Mouse (Mus musculus) frontal cortex, postnatal 14 days (tissue): ENCODE measurements around the gene Rapgef3.
A peak's percentile ranks its signal among the peaks of the same experiment; 100 is the strongest.

Experiments used
- DNase-seq, 2 experiments: peaks; one replicate each; pipeline ENCODE4 v3.0.0; 2022; ENCODE audit warnings: low spot score in 2 of 2

Gene Rapgef3

DNA sequence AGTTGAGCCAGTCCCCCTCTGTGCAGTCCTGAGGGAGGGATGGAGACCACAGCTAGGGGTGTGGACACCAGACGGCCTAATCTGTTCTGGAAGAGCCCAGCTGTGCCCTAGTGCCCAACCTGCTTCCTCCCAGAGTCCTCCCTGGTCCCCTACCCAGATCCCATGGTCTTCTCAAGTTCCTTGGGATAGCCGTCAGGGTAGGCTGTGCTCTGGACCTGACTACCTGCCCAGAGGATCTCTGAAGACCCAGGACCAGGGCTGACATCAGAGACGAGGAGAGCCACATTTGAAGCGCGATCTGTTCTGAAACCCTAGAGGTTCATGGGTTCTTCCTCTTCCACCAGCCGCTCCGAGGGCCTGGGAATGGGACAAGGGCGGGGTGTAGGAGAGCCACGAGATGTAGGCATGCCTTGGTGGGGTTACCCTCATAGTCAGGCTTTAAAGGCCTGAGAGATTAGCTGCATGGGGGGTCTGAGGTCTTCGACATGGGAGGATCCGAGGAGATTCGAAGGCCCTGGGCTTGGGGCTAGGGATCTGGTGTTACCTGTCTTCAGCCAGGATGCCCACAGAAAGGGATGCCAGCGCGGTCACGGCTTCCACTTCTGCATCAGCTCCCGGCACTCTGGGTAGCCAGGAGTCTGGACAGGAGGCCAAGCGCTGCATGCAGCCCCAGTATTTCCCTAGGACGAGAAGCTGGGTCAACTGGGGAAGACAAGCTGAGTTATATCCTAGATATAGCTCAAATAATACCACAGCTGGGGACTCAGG lies 25.8 kb upstream of the Rapgef3 start:
- DNase-seq, result no peak

DNA sequence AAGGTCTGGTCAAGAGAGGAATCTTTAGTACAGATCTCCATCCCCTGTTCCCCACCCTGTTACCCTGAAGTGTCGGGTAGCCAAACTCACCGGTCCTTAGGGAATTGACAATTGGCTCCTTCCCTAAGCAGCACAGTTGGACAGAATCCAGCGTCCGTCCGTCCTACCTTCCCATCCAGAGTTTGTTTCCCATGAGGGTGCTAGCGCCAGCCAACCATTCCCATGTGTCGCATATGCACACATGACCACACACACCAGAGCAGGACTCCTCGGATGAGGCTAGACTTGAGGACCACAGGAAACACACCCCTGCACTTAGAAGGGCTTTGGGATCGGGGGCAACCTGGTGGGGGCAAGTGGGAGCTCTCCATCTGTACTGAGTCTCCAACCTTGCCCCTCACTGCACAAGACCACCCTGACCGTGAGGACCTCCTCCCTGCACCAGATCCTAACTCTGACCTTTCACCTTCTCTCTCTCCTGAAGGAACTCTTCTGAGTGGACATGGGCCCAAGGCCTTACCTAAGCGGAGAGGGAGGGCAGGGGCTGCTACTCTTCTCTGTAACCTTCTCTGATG lies 23.4 kb upstream of the Rapgef3 start:
- DNase-seq, result no peak

GRCm38 (mm10) chr15:97789761-97790505 lies 22.2 kb upstream of the Rapgef3 start:
- DNase-seq, result peak in 1 of 2 experiments; percentile 43

DNA sequence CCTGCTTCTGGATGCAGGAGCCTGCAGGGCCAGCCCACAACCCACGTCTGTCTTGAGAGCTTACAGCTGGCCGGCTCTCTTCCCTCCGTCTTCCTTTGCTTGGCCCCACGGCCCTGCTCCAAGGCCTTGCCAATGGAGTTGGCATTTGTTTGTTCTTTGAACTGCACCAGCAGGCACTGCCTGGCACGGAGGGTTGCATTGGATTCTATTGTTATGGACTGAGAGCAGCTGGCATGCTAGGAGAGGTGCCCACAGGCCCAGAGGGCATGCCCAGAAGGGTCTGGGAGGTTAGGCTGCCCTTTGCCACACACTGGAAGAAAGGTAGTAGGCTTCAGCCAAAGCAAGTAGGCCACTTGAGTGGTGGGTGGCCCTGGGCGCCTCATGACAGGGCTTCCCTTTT lies 21.0 kb upstream of the Rapgef3 start:
- DNase-seq, result peak in 1 of 2 experiments; percentile 68

- DNase-seq, result no peak
These were observed 20.3 kb upstream of the Rapgef3 start for GRCm38 (mm10) chr15:97787799-97788667.

DNA sequence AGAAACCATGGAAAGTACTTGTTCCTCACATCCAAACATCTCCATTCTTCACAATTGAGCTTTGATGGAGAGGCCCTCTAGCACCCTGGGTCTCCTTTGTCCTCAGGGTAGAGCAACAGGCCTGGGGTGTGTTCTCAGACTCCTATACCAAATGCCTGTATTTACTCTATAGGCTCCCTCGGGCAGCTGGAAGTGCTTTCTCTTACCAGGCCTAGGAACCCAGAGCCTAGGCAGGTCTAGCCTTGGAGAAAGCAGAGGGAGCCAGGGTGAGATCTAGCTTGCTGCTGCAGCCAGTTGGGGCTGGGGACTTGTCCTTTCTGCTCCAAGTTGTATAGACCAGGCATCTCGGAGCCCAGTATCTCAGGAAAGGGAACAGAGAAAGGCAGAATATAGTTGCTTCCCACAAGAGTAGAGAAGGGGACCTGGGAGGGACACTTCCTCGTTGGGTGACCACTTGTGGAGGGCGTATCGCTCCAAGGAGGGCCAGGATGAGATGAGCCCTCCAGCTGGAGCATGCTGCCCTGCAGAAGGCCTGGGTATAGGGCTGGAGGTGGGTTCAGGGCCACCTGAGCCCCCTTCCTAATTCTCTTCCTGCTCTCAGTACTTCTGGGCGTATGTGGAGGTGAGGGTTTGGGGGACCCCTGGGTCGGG lies 19.5 kb upstream of the Rapgef3 start:
- no peak for DNase-seq

- no peak for DNase-seq
These were observed 18.8 kb upstream of the Rapgef3 start for GRCm38 (mm10) chr15:97786412-97787112.

DNA sequence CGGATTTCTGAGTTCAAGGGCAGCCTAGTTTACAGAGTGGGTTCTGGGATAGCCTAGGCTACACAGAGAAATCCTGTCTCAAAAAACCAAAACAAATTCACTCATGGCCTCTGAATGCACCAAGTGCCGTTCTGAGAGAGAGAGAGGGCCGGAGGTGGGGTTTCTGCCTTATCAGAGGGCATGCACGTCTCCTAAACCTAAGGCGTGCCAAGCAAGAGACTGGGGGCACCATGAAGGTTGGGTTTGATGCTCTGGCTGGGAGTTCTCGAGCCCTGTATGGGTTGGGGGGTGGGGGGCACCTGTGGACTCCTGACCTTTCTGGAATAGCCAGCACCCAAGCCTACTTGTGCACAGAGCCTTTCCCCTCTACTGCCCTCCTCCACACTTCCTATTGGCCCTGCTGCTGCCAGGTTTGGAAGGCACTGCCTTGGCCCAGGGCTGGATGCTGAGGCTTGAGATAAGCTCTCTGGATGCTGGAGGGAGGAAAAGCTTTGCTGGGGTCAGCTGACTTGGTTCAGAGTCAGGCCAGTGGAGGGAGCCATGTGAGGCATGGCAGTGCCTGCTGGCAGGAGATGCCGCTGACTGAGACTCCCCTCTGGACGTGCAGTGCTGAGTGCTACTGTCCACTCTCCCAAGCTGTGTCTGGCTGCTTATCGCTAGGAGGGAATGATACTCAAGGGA lies 18.1 kb upstream of the Rapgef3 start:
- DNase-seq, result no peak

GRCm38 (mm10) chr15:97784561-97785161 lies 16.9 kb upstream of the Rapgef3 start:
- no peak for DNase-seq

DNA sequence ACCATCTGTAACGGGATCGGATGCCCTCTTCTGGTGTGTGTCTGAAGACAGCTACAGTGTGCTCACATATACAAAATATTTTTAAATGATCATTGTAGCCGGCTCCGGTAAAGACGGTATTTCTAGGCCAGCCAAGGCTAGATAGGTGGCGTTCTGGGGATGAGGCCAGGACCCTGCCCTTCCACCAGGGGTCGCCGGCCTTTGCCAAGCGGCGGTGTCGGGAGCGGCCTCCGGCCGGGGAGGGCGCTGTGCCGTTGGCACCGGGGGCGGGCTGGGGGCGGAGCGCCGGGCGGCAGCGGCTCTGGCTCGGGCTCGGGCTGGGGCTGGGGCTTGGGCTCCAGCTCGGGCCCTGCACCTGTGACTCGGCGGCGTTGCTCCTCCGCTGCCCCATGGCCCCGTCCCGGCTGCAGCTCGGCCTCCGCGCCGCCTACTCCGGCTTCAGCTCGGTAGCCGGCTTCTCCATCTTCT lies 16.4 kb upstream of the Rapgef3 start:
- peak; percentile 64 to 77 for DNase-seq

- DNase-seq, result peak in 1 of 2 experiments; percentile 58
These were observed 15.0 kb upstream of the Rapgef3 start for GRCm38 (mm10) chr15:97782749-97783105.

DNA sequence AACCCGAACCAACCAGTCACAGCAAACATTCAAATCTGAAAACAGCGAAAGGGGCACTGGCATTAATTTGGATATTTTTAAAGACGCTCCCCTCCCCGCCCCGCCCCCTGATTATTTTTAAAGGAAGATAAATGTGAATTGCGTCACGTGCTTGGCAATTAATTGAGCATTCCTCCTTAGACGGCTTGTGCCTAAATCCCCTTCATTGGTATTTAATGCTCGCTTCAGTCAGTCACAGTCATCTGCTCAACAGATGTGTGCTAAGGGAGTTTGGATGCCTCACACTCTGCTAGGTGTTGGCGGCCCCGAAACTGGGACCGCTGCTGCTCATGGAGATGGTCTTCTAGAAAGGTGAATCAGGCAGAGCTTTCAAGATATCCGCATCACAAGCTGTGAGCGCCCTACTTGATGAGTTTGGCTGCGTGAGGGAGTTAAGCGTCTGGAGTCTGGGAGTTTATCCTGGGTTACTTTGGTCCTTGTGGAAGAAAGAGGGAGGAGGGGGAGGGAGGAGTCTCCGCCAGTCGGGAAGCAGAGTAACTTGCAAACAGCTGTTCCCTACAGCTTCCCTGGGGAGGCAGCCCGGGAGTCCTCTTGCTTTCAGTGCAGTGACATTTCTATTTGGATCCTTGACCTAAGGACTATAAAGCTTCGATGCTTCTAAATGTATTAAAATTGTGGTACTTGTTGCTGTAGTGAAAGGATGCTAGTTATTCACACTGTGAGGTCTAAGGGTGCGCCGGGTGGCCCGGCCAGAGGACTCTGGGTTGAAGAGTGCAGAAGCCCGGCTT lies 14.4 kb upstream of the Rapgef3 start:
- no peak for DNase-seq

- DNase-seq, result peak in 1 of 2 experiments; percentile 38
These were observed 12.8 kb upstream of the Rapgef3 start for GRCm38 (mm10) chr15:97780611-97781031.

DNA sequence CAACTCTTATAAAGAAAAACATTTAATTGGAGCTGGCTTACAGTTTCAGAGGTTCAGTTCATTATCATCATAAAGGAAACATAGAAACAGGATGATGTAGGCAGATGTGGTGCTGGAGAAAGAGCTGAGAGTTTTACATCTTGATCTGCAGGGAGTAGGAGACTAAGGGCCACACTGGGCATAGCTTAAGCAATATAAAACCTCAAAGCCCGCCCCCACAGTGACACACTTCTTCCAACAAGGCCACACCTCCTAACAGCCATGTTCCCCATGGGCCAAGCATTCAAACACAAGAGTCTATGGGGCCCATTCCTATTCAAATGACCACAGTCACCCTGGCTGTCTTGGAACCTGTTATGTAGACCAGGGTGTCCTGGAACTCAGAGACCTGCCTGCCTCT lies 11.8 kb upstream of the Rapgef3 start:
- DNase-seq, result no peak

DNA sequence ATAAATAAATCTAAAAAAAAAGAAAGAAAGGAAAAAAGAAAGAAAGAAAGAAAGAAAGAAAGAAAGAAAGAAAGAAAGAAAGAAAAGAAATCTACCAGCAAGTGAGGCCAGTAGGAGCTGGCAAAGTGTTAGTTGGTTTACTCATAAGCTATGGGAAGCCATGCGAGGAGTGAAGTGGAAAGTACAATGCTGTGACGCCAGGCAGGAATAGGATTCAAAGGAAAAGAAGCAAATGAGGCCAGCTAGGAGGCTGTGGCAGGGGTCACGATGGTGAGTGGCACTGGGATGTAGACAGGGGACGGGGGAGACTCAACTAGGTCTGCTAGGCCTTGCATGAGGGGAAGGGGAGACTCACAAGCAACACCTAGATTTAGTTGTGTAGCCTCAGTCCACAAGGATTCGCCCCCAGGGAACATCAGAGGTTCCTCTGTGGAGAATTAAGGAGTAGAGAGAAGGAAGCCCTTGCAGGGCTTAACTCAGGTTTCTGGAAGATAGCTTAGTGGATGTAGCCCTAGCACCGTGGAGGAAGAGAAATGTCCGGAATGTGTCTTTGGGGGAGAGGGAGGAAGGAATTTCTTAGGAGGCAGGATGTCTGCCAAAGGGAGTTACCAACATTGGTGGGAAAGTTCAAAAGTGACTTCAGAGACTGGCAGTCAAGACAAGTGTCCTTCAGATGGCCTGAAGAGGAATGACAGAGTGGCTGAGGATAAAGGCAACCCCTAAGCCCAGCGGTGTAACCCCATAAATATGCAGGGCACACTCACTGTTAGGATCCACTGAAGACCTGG lies 10.7 kb upstream of the Rapgef3 start, which contains the start of gene Slc48a1:
TSS of gene Slc48a1 (plus strand) at position 210 of the 788 bp plus-strand sequence.
- no peak for DNase-seq

GRCm38 (mm10) chr15:97776919-97777318 lies 9.1 kb upstream of the Rapgef3 start:
- DNase-seq, result no peak

GRCm38 (mm10) chr15:97776514-97776913 lies 8.7 kb upstream of the Rapgef3 start:
- DNase-seq, result peak in 1 of 2 experiments; percentile 70

- DNase-seq, result no peak
These were observed 6.2 kb upstream of the Rapgef3 start for GRCm38 (mm10) chr15:97773961-97774370.
